Mouse (Mus musculus) intestine, postnatal 0 days (tissue): ENCODE results near the gene Trat1. TPM values are rescaled to one million over a fixed set of nuclear protein-coding genes. Genes with fewer than 3 reads are reported as not detected.

Experiments
- ATAC-seq: fragments of 200-750 bp; cut with Nextera tagmentation; 2 replicates; pipeline ENCODE4 v1.8.0; 2017; ENCODE audit warnings: mild to moderate bottlenecking, moderate TSS enrichment, moderate library complexity
- H3K27ac ChIP-seq: fragments of 300-500 bp; sonication (generic); 2 replicates; pipeline ENCODE4 v1.5.1; 2014; ENCODE audit warnings: mild to moderate bottlenecking, low read depth, low read length, moderate library complexity
- H3K27me3 ChIP-seq: fragments of 300-500 bp; sonication (generic); replicated peaks from 2 replicates; pipeline ENCODE4 v1.6.1; 2014; ENCODE audit warnings: low read length, mixed read lengths; ENCODE audit not compliant: control insufficient read depth, insufficient read depth
- H3K36me3 ChIP-seq: fragments of 300-500 bp; sonication (generic); 2 replicates; pipeline ENCODE4 v1.6.1; 2014; ENCODE audit warnings: mild to moderate bottlenecking, moderate library complexity; ENCODE audit not compliant: control insufficient read depth, insufficient read depth
- H3K4me1 ChIP-seq: fragments of 300-500 bp; sonication (generic); replicated peaks from 2 replicates; pipeline ENCODE4 v1.6.1; 2014; ENCODE audit warnings: antibody characterized with exemption, low read length, mixed read lengths; ENCODE audit not compliant: control insufficient read depth, insufficient read depth
- H3K4me2 ChIP-seq: fragments of 300-500 bp; sonication (generic); replicated peaks from 2 replicates; pipeline ENCODE4 v1.6.1; 2014; ENCODE audit warnings: low read depth, mild to moderate bottlenecking, moderate library complexity
- H3K4me3 ChIP-seq: fragments of 300-500 bp; sonication (generic); 2 replicates; pipeline ENCODE4 v1.5.1; 2014; ENCODE audit warnings: low read depth, low read length
- H3K9ac ChIP-seq: fragments of 300-500 bp; sonication (generic); 2 replicates; pipeline ENCODE4 v1.6.1; 2014; ENCODE audit warnings: mild to moderate bottlenecking, low read depth, low read length
- H3K9me3 ChIP-seq: fragments of 300-500 bp; sonication (generic); 2 replicates; pipeline ENCODE4 v1.6.1; 2016; ENCODE audit warnings: mixed run types; ENCODE audit not compliant: control insufficient read depth
- CTCF ChIP-seq: sonication (generic); IDR thresholded peaks from 2 replicates; pipeline ENCODE4 v1.5.1; 2016; ENCODE audit warnings: low read depth, mild to moderate bottlenecking, control low read depth, antibody characterized with exemption, moderate library complexity
- WGBS: fragments of 180-500 bp; shearing (Covaris S2); extraction: QIAGEN DNeasy Blood & Tissue Kit; methylation state at CpG from one replicate; pipeline ENCODE4 v1.1.7; 2014; 5-methylcytosine and 5-hydroxymethylcytosine counted together
- polyA plus RNA-seq: library from polyadenylated mRNA; unstranded; fragments of >200 nt; fragmentation: Nextera tagmentation; extraction: Ambion mirVana; gene quantifications from 2 replicates; pipeline ENCODE4 v1.2.1, GENCODE M21; 2015

Gene Trat1
- polyA plus RNA-seq, 1 experiment from 2014 or later, result 0.13 TPM

DNA sequence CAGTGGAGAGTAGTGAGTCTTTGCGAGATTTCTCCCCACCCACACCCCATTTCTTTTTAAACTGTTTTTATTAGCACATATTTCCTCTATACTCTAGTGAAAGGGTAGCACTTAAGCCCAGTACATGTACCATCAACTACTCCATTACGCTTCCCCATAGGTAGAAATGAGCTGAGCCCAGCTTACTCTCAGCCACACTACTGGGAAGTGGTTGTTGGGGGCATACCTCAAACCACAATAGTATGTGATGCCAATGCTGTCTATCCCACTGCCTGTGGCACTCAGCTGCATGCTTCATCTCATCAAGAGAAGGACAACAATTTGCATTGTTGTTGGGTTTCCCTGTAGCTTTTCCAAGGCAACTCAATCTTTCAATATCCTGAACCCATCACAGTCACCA, 29.1 kb upstream of the Trat1 start:
- Histone ChIP-seq H3K4me1 (no peaks in the 10 kb centered on the region), H3K36me3 (no peaks in the 10 kb centered on the region), H3K27ac (no peak overlapping the region), H3K9ac (no peak overlapping the region), H3K9me3 (no peaks in the 10 kb centered on the region), H3K27me3 (no peaks in the 10 kb centered on the region), H3K4me2 (no peak overlapping the region), H3K4me3 (no peak overlapping the region)
- no peak for TF ChIP-seq CTCF
- WGBS, result 88% methylated on average over 2 of the region's 2 CpGs
- no peak for ATAC-seq

DNA sequence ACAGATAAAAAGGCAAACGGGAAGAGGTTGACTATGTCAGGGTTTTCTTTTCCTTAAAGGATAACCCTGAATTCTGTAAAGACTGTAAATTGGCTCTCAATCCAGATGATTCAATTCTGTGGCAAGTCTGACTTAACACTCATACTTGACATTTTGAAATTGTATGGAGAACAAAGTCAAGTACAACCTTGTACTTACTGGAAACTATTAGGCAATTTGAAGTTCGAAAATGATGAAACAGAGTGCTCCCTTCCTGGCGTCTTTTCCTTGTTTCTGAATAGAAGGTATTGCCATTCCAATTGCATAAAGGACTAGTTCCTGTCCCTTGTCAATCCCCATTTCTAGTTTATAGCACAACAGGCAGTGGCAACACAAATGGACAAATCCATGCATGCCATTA, 27.6 kb upstream of the Trat1 start:
- TF ChIP-seq CTCF, result no peak
- ATAC-seq, result no peak
- H3K27ac ChIP-seq, result no peak overlapping the region
- H3K9me3 ChIP-seq, result no peaks in the 10 kb centered on the region
- no peaks in the 10 kb centered on the region for H3K36me3 ChIP-seq
- no peaks in the 10 kb centered on the region for H3K27me3 ChIP-seq
- H3K4me3 ChIP-seq, result no peak overlapping the region
- H3K4me1 ChIP-seq, result no peaks in the 10 kb centered on the region
- 90% methylated on average over 3 of the region's 3 CpGs for WGBS
- H3K9ac ChIP-seq, result no peak overlapping the region
- no peak overlapping the region for H3K4me2 ChIP-seq

DNA sequence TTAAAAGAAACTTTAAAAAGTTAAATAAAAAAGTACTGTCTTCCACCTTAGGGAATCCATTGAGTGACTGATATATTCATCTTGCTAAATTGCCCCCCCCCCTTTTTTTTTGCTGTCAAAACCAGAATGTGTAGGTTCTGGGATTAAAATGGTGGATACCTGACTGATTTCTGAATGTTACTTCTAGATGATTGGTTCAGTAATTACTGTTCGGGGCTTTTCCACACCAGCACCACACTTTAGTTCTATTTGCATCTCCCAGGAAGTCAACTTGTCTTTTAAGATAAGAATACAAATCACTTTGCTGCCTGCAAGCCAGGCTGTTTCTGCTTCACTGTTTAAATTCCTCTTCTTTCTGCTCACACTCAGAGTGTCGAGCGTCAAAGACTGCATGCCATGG, 26.5 kb upstream of the Trat1 start:
- Histone ChIP-seq H3K36me3 (no peaks in the 10 kb centered on the region), H3K4me3 (no peak overlapping the region), H3K4me1 (no peaks in the 10 kb centered on the region), H3K27me3 (no peaks in the 10 kb centered on the region), H3K9me3 (no peaks in the 10 kb centered on the region), H3K9ac (no peak overlapping the region), H3K4me2 (no peak overlapping the region), H3K27ac (no peak overlapping the region)
- TF ChIP-seq CTCF, result no peak
- ATAC-seq, result no peak
- WGBS, result 38% methylated on average over 3 of the region's 3 CpGs

DNA sequence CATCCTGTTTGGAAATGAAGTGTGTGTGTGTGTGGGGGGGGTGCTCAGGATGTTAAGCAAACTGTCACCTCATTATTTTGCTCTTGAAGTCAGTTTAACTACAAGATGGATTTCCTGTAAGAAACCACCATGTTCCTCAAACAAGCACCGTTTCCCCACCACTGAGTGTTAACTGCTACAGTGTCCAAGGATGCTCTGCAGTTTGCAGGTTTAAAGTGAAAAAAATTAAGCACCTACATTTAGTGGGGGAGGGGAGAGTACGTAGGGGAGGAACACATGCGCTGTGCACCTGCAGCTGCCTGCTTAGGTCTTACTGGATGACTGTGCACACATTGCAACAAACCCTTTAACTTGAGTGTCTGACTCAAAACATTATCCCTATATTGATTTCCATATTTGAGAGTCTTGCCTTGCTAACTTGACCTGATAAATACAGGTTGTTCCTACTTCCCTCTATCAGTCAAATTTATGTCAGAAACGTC, 16.9 kb upstream of the Trat1 start:
- no peak for TF ChIP-seq CTCF
- ATAC-seq, result no peak
- no peak overlapping the region for H3K27ac ChIP-seq
- H3K27me3 ChIP-seq, result no peaks in the 10 kb centered on the region
- no peak overlapping the region for H3K4me3 ChIP-seq
- 68% methylated on average over 4 of the region's 4 CpGs for WGBS
- no peak overlapping the region for H3K9ac ChIP-seq
- H3K4me2 ChIP-seq, result no peak overlapping the region
- H3K36me3 ChIP-seq, result no peaks in the 10 kb centered on the region
- no peaks in the 10 kb centered on the region for H3K9me3 ChIP-seq
- no peaks in the 10 kb centered on the region for H3K4me1 ChIP-seq

DNA sequence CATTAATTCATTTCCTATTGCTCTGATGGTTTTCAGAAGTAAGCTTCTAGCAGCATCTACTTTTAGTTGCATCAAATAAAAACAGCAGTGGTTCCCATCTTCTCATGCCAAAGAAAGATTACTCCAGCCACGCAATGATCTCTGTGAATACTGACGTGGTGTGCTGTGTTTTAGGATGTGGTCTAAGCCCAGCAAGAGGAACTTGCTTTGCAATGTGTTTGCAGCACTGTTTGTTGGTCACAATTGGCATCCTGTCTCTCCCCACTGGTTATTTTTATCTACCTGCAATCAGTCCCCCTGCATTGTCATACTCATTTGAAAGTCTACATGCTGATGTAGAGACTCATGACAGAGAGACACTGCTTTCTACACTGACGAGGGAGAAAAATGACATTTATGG, 14.4 kb upstream of the Trat1 start:
- H3K9ac ChIP-seq, result no peak overlapping the region
- no peak for TF ChIP-seq CTCF
- no peak overlapping the region for H3K4me3 ChIP-seq
- H3K4me1 ChIP-seq, result no peaks in the 10 kb centered on the region
- no peak for ATAC-seq
- H3K9me3 ChIP-seq, result no peaks in the 10 kb centered on the region
- H3K36me3 ChIP-seq, result no peaks in the 10 kb centered on the region
- no peak overlapping the region for H3K27ac ChIP-seq
- no peak overlapping the region for H3K4me2 ChIP-seq
- no peaks in the 10 kb centered on the region for H3K27me3 ChIP-seq
- WGBS, result 71% methylated on average over 3 of the region's 3 CpGs

DNA sequence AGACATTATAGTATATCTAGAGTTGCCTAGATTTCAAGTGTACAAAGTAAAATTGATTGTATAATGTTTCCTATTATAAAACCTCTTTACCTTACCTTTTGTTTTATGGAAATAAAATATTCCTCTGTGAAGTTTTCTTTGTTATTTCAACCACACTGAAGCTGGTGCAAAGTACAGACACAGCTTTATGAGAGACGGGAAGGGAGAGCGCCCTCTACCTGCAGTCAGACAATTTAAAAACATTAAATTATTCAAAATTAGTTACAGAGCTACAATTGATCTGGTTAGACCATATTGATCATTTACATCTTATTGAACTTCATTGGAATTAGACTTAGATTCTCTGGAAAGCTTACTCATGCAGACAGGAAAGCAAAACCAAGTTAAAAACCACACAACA, 5.4 kb upstream of the Trat1 start:
- TF ChIP-seq CTCF, result peak; percentile 45
- WGBS, result 66% methylated on average over 2 of the region's 2 CpGs
- Histone ChIP-seq H3K27me3 (no peaks in the 10 kb centered on the region), H3K4me2 (no peak overlapping the region), H3K4me1 (no peaks in the 10 kb centered on the region), H3K9ac (no peak overlapping the region), H3K4me3 (no peak overlapping the region), H3K27ac (no peak overlapping the region), H3K36me3 (no peaks in the 10 kb centered on the region), H3K9me3 (no peaks in the 10 kb centered on the region)
- no peak for ATAC-seq

- no peaks in the 10 kb centered on the region for H3K36me3 ChIP-seq
- no peaks in the 10 kb centered on the region for H3K27me3 ChIP-seq
- WGBS, result 87% methylated on average over 3 of the region's 3 CpGs
- H3K9ac ChIP-seq, result no peak overlapping the region
- no peak for TF ChIP-seq CTCF
- no peaks in the 10 kb centered on the region for H3K9me3 ChIP-seq
- no peak overlapping the region for H3K4me3 ChIP-seq
- no peak overlapping the region for H3K4me2 ChIP-seq
- H3K27ac ChIP-seq, result no peak overlapping the region
- H3K4me1 ChIP-seq, result no peaks in the 10 kb centered on the region
- ATAC-seq, result no peak
These were observed 2.6 kb downstream of the Trat1 start for GRCm38 (mm10) chr16:48769183-48769582.
